Mouse (Mus musculus) E14TG2a.4 (cell line): ENCODE data around the gene Trpm1.

ENCODE experiments used
- H3K27me3 ChIP-seq: 2 replicates; pipeline ENCODE4 v1.6.1; 2014; ENCODE audit warnings: low read length, control low read depth; ENCODE audit not compliant: insufficient read depth
- H3K36me3 ChIP-seq: 2 replicates; pipeline ENCODE4 v1.6.1; 2014; ENCODE audit warnings: low read length, control low read depth; ENCODE audit not compliant: insufficient read depth
- H3K4me1 ChIP-seq: replicated peaks from 2 replicates; pipeline ENCODE4 v1.6.1; 2014; ENCODE audit warnings: low read depth, low read length, control low read depth
- H3K4me3 ChIP-seq: replicated peaks from 2 replicates; pipeline ENCODE4 v1.5.1; 2014; ENCODE audit warnings: mild to moderate bottlenecking, low read length
- H3K9me3 ChIP-seq: 2 replicates; pipeline ENCODE4 v1.6.1; 2014; ENCODE audit warnings: low read length, control low read depth
- CTCF ChIP-seq: conservative IDR thresholded peaks from 2 replicates; pipeline ENCODE4 v1.5.1; 2014; ENCODE audit warnings: low read length
- NANOG ChIP-seq: IDR thresholded peaks from 2 replicates; pipeline ENCODE4 v1.6.1; 2014; ENCODE audit warnings: borderline replicate concordance, low read length, mixed read lengths
- POU5F1 ChIP-seq: IDR thresholded peaks from 2 replicates; pipeline ENCODE4 v1.6.1; 2014; ENCODE audit warnings: low read length, borderline replicate concordance

The Trpm1 gene

DNA sequence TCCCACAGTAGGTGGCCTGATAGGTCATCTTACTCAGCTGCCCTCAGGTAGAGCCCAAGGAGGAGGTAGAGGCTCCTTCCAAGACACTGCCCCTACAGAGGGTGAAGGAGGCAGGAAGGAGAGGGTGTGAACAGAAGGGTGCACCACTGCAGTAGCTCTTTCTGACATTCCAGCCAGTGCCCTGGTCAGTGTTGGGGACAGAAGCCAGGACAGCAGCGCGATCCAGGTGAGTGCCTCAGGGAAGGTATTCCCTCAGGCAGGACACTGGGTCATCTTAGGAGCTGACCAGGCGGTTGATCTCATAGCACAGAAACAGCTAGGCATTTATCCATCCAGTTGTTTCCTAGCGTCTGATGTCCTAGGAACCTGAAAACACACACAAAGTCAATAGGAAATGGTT is 1.6 kb downstream of the Trpm1 start:
- H3K4me3 ChIP-seq: peak overlapping the region; percentile 20; the same call in 1 of the 2 replicates
- no peaks in the 10 kb centered on the region for H3K36me3 ChIP-seq
- H3K9me3 ChIP-seq: no peaks in the 10 kb centered on the region
- H3K27me3 ChIP-seq: peaks cover 10% of the 10 kb centered on the region
- TF ChIP-seq CTCF (no peak), NANOG (no peak), POU5F1 (no peak)
- peaks cover 40% of the 10 kb centered on the region for H3K4me1 ChIP-seq

DNA sequence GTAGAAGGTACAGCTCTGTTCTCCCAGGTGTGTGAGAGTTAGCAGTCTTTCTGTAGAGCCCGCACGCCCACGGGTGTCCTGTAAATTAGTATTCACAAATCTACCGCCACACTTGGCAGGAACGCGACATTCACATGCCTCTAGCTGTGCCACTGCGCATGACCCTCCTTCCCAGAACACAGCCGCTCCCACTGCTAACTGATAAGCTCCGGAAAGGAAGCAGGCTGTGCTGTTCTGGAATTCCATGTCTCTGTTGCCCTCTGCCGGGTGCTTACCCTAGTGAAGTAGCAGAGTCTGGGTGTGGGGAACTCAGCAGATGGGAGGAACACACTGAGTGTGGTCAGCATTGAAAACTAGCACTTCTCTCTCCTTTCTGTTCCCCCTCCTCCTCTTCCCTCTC is 2.1 kb downstream of the Trpm1 start:
- Histone ChIP-seq H3K27me3 (peaks cover 10% of the 10 kb centered on the region), H3K4me1 (peaks cover 44% of the 10 kb centered on the region)

DNA sequence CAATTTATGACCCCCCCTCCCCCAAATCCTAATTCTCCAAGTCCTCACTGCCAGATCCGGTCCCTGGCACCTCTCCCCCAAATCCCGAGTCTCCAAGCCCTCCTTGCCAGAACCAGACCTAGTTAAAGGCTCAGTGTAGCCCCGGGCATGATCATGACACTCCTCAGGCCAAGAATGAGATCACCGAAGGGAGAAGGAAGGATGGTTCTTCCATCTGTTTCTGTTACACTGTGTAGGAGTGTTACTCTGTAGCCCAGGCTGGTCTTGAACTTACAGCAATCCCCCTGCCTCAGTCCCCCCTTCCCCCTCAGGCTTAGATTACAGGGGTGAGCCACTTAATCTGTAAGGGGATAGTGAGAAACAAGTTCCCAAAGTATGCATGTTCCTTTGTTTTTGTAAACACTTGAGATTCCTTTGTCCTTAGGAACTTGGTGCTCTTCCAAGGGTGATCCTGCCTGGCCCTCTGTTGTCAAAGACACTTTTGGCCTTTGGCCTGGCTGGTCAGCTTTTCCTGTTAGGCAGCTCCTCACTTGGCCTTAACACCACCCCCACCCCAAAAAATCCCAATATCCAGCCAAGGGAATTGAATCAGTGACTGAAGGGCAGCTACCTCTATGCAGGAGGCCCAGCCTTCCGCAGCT is 2.8 kb downstream of the Trpm1 start:
- Histone ChIP-seq H3K27me3 (peaks cover 10% of the 10 kb centered on the region), H3K4me1 (peaks cover 50% of the 10 kb centered on the region), H3K4me3 (no peak overlapping the region), H3K9me3 (no peaks in the 10 kb centered on the region), H3K36me3 (no peaks in the 10 kb centered on the region)
- TF ChIP-seq NANOG: no peak
- no peak for TF ChIP-seq CTCF
- no peak for TF ChIP-seq POU5F1

More for the DNA sequence above, 2.1 kb downstream of the Trpm1 start:
- Histone ChIP-seq H3K9me3 (no peaks in the 10 kb centered on the region), H3K4me3 (peak overlapping the region; percentile 20; the same call in 1 of the 2 replicates), H3K36me3 (no peaks in the 10 kb centered on the region)
- 0 out of 2 replicates have a peak, but pooled peaks have one; percentile 3 for TF ChIP-seq CTCF
- no peak for TF ChIP-seq POU5F1
- TF ChIP-seq NANOG: no peak

DNA sequence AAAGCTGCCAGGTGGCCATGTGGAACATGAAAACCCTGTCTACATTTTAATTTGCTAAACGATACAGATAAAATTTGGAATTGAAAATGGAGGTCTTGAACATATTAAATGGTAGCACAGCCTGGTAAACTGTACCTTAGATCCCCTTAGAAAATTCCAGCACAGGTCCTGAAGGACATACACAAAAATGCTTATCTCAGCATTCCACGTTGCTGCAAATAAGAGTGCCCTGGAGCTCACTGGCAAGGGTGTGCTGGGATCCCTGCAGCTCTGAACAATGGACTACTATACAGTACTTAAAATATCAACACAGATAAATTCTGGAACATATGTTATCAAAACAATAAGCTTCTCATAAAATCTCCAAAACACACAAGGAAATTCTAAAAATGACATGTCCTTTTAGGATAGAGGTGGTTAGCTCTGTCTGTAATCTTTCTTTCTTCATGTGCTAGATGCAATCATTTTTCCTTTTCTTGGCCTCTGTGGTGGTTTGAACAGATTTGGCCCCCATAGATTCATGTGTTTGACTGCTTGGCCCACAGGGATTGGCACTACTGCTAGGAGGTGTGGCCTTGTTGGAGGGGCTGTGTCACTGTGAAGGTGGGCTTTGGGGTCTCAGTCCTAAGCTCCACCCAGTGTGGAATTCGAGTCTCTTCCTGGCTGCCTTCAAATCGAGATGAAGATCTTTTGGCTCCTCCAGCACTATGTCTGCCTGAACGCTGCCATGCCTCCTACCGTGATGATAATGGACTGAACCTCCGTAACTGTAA is 3.5 kb downstream of the Trpm1 start:
- H3K4me3 ChIP-seq: no peak overlapping the region
- no peaks in the 10 kb centered on the region for H3K36me3 ChIP-seq
- no peaks in the 10 kb centered on the region for H3K9me3 ChIP-seq
- TF ChIP-seq CTCF (no peak), POU5F1 (no peak), NANOG (no peak)
- H3K4me1 ChIP-seq: peaks cover 57% of the 10 kb centered on the region
- H3K27me3 ChIP-seq: peaks cover 10% of the 10 kb centered on the region

DNA sequence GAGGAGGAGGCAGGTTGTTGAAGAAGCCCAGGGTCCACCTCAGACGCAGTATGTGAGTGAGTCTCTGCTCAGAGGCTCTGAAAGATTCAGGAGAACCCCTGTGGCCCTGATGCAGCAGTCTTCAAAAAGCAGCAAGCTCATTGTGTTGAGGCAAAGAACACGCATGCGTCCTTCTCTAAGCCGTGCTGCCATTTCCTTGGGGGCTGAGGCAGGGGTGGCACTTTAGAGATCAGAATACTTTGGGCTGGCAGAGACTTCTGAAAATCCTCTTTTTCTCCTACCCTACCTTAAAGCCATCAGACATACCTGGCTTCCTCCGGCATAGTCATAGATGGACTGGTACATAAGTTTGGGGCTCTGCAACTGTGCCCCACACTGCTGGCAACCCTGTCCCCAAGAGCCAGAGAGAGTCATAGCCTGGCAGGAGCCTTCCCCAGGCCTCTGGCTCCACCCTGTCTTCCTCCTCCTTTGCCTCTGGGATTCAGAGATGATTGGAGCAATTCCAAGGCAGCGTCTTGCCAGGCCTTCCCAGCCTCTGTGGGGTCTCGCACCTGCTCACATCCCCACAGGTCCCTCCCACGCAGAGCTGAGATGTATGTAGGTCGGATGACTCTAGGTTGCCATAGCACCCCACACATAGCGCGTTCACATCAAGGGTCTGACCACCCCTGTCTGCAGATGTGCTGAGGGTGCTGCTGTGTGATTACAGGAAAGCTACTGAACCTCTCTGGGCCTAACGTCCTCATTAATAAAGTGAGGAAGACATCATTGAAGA is 4.8 kb downstream of the Trpm1 start:
- H3K9me3 ChIP-seq: no peaks in the 10 kb centered on the region
- peaks cover 14% of the 10 kb centered on the region for H3K27me3 ChIP-seq
- TF ChIP-seq CTCF: no peak
- TF ChIP-seq POU5F1: no peak
- TF ChIP-seq NANOG: no peak
- H3K4me3 ChIP-seq: 0 out of 2 replicates have a peak overlapping the region, but pooled peaks have one; percentile 32
- peaks cover 60% of the 10 kb centered on the region for H3K4me1 ChIP-seq
- no peaks in the 10 kb centered on the region for H3K36me3 ChIP-seq

DNA sequence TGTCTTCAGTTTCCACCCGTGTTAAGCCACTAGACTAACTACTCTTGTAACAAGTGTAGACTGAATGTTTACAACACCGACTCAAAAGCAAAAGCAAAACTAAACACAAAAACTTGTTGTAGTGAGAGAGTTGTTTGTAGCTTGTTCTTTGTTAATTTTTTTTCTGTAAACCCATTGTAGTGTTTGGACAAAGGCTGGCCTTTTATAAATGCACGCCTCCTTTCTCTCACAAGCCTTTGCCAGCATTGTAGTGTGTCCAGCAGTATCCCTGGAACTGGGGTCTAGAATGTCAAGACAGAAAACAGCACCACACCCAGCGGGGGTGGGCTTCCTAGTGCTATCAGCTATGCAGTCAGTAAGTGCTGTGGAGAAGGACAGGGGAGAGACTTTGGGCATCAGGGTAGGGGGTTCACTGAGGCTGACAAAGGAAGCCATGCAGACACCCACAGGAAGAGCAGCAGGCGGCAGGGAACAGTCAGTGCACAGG is 5.5 kb downstream of the Trpm1 start:
- Histone ChIP-seq H3K4me1 (peaks cover 60% of the 10 kb centered on the region), H3K9me3 (no peaks in the 10 kb centered on the region), H3K27me3 (peaks cover 14% of the 10 kb centered on the region), H3K36me3 (no peaks in the 10 kb centered on the region), H3K4me3 (peak overlapping the region; percentile 37; the same call in 1 of the 2 replicates)
- TF ChIP-seq NANOG (no peak), CTCF (no peak)

DNA sequence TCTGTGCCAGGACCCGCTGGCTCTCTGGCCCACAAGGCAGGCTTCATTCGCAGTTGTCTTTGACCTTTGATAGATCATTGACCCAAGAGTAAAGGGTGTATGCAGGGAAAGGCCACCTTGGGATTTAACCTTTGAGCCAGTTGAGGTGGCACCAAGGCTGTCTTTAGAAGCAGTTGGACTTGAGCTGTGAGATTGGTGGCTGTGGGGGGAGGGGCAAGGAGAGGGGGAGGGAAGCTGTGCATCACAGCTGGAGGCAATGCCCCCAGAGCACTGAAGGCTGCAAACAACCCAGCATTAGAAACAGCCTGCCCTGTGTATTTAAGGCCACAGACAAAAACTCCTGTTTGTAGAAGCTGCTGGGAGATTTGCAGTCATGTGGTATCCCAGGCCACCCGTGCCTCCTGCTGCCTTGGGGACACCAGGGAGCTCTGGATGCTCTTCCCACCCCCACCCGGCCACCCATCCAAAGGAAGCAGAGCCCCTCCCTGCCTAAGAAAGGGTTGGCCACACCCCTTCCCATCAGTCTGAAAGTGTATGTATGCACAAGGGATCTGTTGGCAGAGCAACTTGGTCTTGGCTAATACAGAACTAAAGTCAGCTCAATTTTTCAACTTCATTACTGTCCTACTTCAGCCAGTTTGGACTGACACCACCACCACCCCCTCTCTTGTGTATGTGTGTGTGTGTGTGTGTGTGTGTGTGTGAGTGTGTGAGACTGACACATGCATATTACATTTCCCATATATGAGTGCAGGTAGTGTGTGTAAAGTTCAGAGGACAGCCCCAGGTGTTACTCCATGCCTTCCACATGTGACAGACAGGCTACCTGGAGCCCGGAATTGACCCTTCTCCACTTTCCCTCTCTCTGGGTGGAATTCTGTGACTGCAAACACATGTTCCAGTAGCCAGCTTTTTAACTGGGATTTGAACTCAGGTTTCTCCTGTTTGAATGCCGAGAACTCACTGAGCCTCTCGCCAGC is 6.3 kb downstream of the Trpm1 start:
- H3K4me3 ChIP-seq: peak overlapping the region; percentile 37; the same call in 1 of the 2 replicates
- H3K27me3 ChIP-seq: peaks cover 9% of the 10 kb centered on the region
- TF ChIP-seq NANOG (no peak), POU5F1 (no peak), CTCF (no peak)
- peaks cover 60% of the 10 kb centered on the region for H3K4me1 ChIP-seq
- H3K36me3 ChIP-seq: no peaks in the 10 kb centered on the region
- H3K9me3 ChIP-seq: no peaks in the 10 kb centered on the region
